Mouse (Mus musculus): ENCODE measurements around the gene B3gnt5. TPM values are rescaled to one million over a fixed set of nuclear protein-coding genes. Genes with fewer than 3 reads are reported as not detected.
"Not testable (repeated sequence)": the region's sequence is repeated elsewhere in the genome, so short reads cannot be mapped to it uniquely, and the experiment has no call there.

The B3gnt5 gene
- total RNA-seq (2021), result under 1 TPM; 0.44 to 0.75 TPM
- long read RNA-seq, experiment 1, result 0 reads
- long read RNA-seq, experiment 2, result 0 reads

- DNase-seq (ENCODE audit: low spot score in 2 of 2), result no peak
Measured at GRCm38 (mm10) chr16:19760074-19760473, at the start of gene B3gnt5. B3gnt5 (plus strand) TSS chr16:19760208.

- DNase-seq (ENCODE audit: low spot score in 2 of 2), result no peak
Measured at GRCm38 (mm10) chr16:19720959-19721358, 39.0 kb upstream of the B3gnt5 start.

DNA sequence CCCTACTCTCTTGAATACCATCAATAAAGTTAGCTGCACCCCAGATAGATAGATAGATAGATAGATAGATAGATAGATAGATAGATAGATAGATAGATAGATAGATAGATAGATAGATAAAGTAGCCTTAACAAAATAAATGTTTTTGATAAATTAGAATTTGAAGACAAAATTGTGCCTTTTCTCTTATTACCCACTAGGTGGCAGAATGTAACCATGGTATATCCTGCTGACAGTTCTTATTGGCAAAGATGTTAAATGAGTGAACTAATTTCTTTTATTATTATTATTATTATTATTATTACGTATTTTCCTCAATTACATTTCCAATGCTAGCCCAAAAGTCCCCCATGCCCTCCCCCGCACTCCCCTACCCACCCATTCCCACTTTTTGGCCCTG, 35.9 kb upstream of the B3gnt5 start:
- DNase-seq (ENCODE audit: low spot score in 2 of 2), result not testable (repeated sequence)

DNA sequence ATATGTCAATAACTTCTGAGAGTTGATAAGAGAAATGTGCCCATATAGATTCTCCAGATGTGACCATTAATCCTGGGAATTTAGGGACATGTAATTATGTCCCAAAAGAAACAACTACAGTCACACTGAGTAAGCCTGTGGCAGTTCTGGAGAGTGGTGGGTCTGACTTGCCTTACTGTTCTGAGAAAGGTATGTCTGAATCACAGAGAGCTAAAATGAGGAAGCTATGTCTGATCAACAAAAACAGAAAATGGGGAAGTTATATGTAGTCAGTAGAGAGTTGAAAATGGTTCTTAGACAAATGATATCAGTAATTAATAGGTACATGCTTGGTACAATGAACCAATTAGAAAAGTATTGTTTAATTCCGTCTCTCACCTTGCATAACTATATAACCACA, 27.1 kb upstream of the B3gnt5 start:
- DNase-seq (ENCODE audit: low spot score in 2 of 2), result no peak

DNA sequence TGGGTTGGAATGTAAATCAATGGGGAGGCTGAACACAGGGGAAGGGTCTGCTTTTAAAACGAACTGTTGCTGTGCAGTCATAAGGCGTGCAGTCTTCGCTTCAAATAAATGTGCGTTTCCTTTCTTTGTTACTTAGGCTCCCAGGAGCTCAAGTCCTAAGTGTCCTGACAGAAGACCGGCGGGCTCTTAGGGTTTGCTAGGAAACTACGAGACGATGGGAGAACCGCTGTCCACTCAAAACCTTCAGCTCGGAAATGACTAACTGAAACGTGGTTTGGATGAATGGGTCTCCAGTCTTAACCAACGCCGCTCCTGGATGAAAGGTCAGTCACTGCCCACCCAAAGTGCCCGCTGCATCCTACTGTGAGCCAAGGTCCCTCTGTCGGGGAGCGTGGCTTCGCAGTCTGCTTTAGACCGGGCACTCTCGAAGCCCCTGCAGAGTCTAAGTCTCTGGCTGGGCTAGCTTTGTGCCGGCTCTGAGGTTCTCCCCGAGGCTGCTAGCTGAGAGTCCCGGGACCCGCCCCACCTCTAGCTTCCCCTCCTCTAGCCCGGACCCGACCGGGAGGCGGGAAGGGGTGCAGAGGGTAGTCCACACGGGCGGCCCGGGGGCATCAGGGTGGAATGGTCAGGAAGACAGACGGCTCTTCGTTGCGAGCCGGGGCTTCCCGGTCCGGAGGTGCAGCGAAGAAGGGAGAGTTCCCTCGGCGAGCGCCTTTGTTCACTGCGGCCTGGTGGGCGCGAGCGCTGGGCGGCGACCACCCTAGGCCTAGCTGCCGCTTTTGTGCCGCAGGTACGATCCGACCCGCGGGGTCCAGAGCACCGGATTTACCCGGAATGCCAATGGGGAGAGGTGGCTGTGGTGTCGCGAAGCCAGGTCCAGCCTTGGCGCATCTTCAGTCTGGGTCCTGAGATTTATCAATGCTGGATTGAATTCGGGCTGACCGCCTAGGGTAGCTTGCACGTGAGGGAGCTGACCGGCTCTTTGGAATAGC, 793 bp downstream of the B3gnt5 start:
- no peak for DNase-seq (ENCODE audit: low spot score in 2 of 2)

- no peak for DNase-seq (ENCODE audit: low spot score in 2 of 2)
Measured at GRCm38 (mm10) chr16:19761691-19762090, 1.7 kb downstream of the B3gnt5 start.

DNA sequence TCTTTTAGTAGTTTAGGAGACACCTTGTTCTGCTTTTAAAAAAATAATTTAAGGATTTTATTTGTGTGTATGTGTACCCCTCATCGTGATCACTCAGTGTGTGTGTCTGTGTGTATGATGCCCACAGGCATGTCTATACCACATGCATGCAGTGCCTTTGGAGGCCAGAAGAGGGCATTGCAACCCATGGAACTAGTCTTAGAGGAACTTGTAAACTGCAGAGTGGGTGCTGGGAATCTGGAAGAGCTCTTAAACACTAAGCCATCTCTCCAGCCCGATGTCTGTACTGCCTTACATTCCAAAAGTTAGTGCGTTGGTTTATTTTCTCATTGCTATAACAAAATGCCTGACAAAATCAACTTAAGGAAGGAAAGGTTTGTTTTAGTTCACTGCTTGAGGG, 6.1 kb downstream of the B3gnt5 start:
- no peak for DNase-seq (ENCODE audit: low spot score in 2 of 2)

GRCm38 (mm10) chr16:19768046-19768445, 8.0 kb downstream of the B3gnt5 start:
- no peak for DNase-seq (ENCODE audit: low spot score in 2 of 2)

DNA sequence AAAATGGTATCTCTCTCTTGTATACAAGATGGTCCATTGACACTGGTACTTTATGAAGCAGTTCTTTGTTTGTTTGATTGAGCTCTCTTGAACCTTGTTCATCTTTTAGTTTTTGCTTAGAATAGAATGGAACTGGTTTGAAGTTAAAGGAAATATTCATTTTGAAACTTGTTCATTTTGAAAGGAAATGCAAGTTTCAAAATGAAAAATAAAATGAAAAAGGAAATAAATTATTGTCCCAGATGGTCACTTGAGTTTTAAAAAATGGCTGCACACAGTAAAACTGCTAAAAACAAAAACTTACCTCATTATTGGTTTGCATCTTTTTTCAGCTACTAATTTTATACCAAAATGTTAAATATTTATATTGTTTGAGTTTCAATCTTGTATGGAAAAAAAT, 12.0 kb downstream of the B3gnt5 start:
- no peak for DNase-seq (ENCODE audit: low spot score in 2 of 2)

DNA sequence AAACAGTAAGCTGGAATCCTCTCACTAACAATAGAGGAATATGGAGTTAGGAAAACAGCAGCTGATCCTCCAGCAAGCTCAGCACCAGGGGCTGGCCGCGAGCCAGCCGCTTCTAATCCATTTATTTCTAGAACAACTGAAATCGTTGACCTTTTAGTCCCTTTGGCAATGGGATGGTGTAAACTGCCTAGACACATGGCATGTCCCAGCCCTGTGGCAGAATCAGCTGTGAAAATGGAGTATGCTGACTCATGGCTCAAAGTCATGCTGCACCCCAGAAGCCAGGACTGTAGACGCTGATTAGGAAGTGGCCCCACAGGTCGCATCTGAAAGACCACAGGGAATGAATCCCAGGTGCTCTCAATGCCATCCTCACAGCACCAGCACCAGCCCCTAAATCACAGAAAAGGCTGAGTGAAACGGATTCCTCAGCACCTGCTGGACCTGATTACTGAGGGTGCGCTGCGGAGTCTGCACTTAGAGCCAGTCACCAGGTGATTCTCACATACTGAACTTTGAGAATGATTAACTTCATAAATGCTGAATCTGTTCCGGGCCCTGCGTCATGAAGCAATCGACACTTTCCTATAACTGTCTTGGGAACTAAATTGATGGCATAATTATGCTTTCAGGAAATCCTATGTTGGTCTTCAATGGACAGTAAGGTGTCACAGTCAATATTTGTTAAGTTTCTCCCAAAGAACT, 26.5 kb downstream of the B3gnt5 start:
- DNase-seq (ENCODE audit: low spot score in 2 of 2), result no peak

DNA sequence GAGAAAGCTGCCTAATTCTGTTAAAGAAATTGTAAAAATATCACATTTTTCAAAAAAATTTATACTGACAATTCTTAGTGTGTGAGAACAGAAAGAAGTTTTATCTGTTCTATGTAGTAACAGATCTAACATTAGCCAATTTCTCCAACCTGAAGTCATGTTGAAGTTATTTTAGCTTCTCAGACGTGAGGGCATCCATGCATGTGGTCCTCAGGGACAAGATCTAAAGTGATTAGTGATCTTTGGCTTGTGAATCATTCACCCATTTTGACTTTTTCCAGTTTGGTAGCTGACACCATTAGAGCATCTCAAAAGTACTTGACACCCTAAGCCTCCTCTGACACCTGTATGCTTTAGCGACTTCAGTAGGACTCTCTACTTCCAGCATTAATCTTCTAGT, 29.9 kb downstream of the B3gnt5 start:
- DNase-seq (ENCODE audit: low spot score in 2 of 2), result no peak

DNA sequence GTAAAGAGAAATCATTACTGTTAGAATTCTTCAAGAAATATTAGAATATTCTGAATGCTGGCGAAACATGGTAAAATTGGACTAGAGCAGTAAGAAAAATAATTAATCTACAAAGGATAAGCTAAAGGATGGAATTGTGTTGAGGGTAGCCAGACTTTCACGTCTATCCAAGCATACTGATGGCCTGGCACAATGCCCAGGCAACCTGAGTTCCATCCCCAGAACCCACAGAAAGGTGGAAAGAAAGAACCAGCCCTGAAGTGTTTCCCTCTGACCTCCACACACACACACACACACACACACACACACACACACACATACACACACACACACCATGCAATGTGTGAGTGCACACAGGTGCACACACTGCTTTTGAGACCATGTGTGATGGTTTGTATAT, 58.8 kb downstream of the B3gnt5 start:
- no peak for DNase-seq (ENCODE audit: low spot score in 2 of 2)

Other genes with a start within 250 kb of the B3gnt5 start
- gene Olfr167, start 237.9 kb upstream of the B3gnt5 start, total RNA-seq (2021), result not detected
- gene Olfr168, start 224.7 kb upstream of the B3gnt5 start, total RNA-seq (2021), result not detected
- gene Olfr169, start 188.4 kb upstream of the B3gnt5 start, total RNA-seq (2021), result not detected
- gene Olfr170, start 148.3 kb upstream of the B3gnt5 start, total RNA-seq (2021), result not detected
- not detected for gene Olfr171, start 130.3 kb upstream of the B3gnt5 start, total RNA-seq (2021)
- under 1 TPM; 0.12 to 0.14 TPM for gene Lamp3, start 53.8 kb upstream of the B3gnt5 start, total RNA-seq (2021)
- gene Klhl6, start 222.8 kb downstream of the B3gnt5 start, total RNA-seq (2021), result under 1 TPM; 0.79 to 0.84 TPM

Data from left cerebral cortex, adult 18-20 months (tissue).